Mouse (Mus musculus) left cerebral cortex, postnatal 14 days (tissue): Measurements from ENCODE around the gene Snrpn. TPM values are rescaled to one million over a fixed set of nuclear protein-coding genes. Genes with fewer than 3 reads are reported as not detected.

Experiments
- total RNA-seq, 2 experiments: library from RNA; stranded (reverse); gene quantifications; 2 replicates each; pipeline ENCODE4 v1.2.3; 2021

The Snrpn gene
- total RNA-seq, 2 experiments from 2014 or later = 935 to 955 TPM

Other genes starting within 250 kb of the Snrpn start
- gene Snurf, start 135.2 kb downstream of the Snrpn start, total RNA-seq = 1,000 to 10,000 TPM; 2,439 to 2,731 TPM
- 10 to 100 TPM; 71.9 to 81.1 TPM for gene Gm38393, start 135.2 kb downstream of the Snrpn start, total RNA-seq